Mouse (Mus musculus) NIH3T3 (cell line): ENCODE data around the gene Rack1.
"Not testable (repeated sequence)": the region's sequence is repeated elsewhere in the genome, so short reads cannot be mapped to it uniquely, and the experiment has no call there.

ENCODE experiments used
- DNase-seq: peaks from one replicate; pipeline ENCODE4 v3.0.0-alpha.2; 2012; ENCODE audit warnings: low read depth

The Rack1 gene

DNA sequence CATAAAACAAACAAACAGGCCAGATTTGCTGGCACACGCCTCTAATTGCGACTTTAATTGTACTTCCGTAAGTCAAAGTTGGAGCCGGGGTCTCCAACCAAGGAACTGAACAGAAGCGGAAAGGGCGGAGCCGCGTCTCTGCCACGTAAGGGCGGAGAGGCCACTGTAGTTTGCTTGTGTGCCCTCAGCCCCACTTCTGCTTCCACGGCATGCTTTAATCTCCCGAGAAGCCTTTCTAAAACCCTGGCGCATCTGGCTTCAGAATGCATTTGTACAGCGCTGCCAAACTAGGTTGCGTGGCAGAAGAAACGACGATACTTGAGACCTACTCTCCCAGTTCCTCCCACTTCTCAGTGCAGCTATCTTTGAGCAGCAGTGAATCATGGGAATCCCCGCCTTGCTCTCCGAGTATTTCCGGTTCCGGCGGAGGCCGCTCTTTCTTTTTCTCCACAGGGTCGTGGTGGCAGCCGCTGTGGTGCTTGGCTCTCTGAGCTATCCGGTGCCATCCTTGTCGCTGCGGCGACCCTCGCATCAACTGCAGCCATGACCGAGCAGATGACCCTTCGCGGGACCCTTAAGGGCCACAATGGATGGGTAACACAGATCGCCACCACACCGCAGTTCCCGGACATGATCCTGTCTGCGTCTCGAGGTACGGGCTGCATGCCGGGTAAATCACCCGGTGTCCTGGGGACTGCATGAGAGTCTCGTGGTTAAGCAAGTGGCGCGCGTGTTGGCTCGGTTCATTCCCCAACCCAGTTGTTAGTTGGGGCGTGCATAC, at the start of gene Rack1:
Gene Rack1, plus strand, starts transcription at position 412 of the 781 bp plus-strand sequence.
- peak; percentile 92 for DNase-seq

DNA sequence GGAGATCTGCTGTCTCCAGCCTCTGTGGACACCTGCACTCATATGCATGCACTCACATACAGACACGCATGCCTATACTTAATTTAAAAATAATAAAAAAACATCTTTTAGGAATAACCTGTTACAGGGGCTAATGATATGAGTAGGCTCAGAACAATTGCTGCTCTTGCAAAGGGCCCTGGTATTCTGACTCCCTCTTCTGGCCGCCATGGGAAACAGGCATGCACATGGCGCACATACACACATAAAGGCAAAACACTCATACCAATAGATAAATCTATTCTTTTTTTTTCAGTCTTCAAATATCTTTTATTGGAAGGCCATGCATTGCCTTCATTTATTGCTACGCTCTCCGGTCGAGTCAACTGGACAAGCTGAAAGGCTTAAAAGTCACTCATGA, 49.7 kb upstream of the Rack1 start:
- DNase-seq = no peak

DNA sequence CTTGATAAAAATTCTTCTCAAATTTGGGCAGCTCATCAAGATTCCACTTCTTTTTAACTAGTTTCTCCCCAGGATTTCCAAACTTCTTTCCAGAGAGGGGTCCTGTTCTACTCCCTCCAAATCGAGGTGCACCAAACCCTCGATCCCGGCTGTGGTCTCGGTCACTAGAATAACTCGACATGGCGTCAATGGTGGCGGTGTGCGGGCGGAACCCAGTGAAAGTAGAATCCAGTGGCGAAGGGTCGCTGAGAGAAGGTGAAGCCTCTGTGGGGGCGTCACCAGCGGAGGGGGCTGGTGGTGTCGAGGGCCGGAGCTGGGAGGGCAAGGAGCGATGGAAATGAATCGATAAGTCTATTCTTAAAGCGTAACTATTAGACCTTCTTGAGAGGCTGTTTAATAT, 46.6 kb upstream of the Rack1 start:
- not testable (repeated sequence) for DNase-seq

DNA sequence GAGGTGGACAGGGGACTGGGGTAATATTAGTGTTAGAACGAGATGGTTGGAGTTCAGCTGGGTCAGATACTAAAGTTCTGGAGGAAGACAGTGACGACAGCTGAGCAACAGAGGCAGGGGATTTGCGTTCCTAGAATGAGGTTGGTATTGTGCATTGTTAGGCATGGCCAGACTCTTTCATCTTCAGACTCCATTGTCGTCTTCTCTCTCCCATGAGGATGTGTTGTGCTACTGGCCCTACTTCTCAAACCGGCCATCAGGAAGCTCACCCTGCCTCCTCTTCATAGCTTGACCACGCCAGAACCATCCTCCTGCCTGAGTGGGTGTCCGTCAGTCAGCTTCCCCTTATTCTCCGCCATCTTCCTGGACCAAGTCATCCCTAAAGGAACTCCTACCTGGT, 41.1 kb upstream of the Rack1 start:
- no peak for DNase-seq

DNA sequence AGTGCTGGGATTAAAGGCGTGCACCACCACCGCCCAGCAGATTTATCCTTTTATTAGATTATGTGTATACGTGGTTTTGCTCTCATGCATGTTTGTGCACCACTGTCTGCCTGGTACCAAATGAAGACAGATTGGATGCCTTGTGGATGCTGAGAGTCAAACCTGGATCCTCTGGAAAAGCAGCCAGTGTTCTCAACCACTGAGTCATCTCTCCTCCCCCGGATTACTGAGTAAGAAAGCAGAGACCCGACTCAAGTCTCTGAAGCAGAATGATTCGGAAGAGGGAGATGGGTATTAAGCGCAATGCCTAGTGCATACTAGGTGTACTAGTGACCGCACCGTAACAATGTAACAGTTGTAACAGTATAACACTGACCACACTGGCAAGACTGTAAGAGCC, 36.0 kb upstream of the Rack1 start:
- no peak for DNase-seq

DNA sequence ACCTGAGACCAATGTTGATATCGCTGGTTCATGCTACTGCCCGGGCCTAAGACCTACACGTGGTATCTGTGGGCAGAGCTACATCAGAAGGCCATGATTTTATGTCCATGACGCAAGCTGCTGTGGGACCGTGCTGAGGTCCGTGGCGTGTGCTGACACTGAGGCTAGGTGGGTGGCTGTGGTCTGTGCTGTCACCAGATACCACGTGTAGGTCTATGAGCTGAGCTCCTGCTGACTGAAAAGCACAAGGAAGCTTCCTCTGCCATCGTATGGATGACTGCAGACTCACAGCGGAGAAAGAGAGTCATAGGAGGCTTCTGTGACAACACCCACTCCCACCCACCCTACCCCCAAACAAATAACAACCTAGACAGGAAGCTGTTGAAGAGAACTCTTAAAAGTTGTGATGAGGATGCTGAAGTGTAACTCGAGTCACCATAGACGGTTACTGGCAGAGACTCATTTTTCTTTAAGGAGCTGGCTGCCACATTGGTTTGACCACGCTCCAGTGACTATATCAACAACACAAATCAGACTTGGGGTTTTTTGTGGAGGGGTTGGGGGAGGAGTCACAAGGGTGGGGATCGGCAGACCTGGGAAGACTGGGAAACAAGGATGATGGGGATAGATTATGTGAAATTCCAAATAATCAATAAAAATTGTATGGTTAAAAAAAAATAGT, 32.8 kb upstream of the Rack1 start:
- DNase-seq = no peak

DNA sequence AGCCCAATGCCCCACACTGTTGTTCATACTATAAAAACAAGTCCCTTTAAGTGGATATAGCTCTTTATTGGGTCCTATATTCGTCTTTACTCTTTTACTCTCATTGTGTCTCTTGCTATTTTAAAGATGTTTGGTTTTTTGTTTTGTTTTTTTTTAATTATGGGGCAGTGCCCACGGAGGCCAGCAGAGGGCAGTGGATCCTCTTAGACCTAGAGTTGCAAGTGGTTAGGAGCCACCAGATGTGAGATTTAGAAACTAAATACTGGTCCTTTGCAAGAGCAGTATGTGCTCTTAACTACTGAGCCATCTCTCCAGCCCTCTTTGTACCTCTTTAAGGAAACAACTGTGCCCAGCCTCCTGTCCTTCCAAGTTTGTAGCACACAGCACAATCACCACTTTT, 28.4 kb upstream of the Rack1 start:
- peak; percentile 79 for DNase-seq

DNA sequence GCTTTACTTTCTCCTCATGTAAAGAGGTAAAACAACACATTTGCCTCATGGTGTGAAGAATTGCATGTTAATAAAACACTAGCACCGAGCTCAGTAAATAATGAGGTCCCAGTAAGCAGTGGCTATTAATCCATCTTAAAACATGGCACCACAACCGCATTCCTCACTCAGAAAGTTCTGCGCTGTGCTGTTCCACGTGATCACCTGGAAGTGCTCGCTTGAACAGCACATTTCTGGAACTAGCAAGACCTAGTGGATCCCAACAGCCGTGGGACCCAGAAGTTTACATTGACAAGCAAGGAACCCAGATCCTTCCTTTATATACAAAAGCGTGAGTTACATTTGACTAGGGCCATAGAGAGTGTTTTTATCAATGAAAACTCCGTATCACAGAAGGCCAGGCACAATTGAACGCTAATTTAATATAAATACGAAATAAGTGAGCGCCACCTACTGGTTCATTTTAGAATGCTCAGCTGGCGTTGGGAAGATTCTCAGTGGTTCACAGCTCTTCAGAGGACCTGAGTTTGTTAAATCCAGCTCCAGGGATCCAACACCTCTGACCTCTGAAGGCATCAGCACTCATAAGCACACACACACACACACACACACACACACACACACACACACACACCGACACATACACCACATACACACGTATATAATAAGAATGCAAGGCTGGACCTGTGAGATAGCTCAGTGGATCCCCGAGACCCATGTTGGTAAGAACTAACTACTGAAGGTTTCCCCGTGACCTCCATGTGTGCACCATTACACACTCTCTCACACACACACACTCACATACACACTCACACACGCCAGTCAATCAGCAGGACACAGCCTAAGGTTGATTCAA, 25.5 kb upstream of the Rack1 start:
- DNase-seq = peak; percentile 69

DNA sequence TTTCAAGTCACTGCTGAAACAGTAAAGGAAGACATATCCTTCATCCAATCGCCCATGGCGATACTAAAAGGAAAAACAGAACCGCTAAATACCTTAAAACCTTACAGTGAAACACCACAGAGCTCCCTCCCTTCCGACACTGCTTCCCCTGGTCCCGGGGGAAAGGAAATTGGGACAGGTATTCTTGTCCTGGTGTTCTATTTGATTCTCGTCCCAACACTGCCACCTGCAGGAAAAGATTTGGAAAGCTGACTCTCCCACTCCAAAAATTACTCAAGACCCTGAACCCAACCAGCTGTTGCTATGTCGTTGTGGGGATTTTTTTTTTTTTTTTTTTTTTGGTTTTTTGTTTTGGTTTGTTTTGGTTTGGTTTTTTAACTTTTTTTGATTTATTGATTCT, 24.6 kb upstream of the Rack1 start:
- peak; percentile 78 for DNase-seq

DNA sequence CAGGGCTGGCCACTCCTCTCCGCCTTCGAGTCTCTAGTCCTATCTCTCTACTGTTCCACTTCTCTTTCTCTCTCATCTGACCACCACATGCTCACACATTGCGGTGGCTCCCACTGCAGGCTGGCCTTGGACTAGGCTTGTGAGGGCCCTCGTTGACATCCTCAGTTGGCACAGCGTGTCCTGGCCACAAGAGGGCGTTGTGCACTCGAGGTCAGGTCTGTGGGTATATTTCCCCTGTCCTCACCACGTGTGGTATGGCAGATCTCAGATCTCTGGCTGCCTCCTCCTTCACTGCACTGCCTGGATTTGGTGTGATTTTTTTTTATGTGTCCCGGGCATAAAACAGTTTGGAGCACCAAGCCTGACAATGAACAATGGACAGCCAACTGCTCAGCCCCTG, 23.5 kb upstream of the Rack1 start:
- peak; percentile 11 for DNase-seq

DNA sequence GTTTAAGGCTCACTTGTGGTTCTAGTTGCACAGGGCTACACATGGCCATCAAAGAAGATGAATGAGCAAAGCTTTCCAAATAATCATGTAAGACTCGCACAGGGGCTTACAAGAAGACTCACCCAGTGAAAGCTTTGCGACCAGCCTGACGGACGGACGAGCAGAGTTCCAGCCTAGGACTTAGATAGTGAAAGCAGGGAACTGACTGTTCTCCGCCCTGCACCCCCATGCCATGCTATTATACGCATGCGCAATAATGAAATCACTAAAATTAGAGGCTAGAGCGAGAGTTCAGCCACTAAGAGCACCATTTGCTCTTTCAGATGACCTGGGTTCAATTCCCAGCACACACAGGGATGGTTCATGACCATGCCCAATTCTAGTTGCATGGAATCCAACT, 22.8 kb upstream of the Rack1 start:
- DNase-seq = no peak

DNA sequence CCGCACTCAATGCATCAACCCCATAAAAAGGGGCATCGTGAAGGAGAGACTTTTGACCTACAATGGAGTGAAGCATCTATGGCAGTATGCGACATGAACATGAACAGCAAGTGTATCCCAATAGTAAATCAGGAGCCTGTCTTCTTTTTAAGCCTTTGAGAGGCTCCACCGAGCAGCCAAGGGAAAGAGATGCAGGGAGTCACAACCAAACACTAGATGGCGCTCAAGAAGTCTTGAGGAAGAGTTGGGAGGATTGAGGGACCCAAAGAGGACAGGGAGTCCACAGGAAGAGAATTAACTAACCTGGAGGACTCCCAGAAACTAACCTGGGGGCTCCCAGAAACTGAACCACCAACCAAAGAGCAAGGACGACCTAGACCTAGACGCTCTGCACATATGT, 20.7 kb upstream of the Rack1 start:
- DNase-seq = peak; percentile 63

DNA sequence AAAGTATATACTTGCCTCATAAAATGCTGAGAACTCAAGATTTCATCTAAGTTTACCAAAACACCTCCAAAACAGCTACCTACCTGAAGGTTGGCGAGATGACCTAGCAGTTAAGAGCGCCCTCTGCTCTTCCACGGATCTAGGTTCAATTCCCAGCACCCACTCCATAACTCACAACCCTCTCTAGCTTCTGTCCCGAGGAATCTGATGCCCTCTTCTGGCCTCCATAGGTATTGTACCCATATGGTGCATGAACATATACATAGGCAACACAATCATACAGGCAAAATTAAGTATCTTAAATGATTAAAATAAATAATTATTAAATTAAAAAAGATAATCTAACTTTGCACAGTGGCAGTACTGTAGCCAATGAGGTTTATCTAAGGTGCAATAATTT, 17.9 kb upstream of the Rack1 start:
- DNase-seq = no peak

DNA sequence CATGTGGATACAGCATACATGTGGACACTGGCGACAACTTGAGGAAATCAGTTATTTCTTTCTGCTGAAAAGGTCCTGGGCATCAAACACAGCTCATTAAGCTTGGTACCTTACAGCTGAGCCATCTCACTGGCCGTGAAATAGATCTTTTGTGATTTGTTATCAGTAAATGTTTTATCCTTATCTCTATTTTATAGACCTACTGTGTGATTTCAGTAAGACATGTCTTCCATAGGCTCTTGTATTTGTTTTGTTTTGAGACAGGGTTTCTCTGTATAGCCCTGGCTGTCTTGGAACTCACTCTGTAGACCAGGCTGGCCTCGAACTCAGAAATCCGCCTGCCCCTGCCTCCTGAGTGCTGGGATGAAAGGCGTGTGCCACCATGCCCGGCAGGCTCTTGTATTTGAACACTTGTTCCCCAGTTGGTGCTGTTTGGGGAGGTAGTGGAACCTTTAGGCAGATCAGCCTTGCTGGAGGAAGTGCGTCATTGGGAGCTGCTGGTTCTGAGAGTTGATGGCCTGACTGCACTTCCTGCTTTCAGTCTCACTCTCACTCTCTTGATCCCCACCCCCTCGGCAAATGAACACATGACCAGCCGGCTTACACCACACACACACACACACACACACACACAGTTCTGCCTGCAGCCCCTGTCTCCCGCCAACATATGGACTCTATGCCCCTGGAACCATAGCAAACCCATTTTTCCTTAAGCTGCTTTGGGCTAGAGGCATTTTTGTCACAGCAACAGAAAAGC, 12.5 kb upstream of the Rack1 start:
- DNase-seq = peak; percentile 39

DNA sequence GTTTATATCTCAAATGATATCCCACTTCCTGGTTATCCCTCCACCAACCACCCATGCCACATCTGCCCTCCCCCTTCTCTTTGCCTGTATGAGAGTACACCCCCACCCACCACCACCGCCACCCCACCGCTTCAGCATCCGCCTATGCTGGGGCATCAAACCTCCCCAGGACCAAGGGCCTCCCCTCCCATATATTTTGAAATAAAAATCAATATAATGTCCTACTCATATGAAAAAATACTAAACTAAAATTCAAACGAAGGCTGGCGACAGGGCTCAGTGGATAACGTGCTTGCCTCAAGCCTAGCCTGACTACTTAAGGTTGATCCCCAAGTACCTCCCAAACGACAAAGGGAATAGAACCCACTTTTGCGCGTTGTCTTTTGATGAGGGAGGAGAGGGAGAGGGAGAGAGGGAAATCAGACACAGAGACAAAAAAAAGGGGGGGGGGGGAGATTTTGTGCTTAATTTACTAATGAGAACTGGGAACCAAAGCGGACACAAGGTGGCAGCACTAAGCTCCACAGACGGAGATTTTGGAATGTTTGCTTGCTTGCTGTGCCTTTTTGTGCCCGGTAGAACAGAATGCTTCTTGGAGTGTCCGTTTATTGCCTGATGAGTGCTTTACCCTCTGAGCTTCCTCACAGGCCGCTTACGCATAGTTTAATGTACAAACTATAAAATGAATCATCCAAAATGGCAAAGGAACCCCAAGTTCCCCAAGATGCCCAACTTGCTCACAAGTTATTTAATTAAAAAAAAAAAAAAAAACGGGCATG, 11.6 kb upstream of the Rack1 start:
- DNase-seq = peak; percentile 93

DNA sequence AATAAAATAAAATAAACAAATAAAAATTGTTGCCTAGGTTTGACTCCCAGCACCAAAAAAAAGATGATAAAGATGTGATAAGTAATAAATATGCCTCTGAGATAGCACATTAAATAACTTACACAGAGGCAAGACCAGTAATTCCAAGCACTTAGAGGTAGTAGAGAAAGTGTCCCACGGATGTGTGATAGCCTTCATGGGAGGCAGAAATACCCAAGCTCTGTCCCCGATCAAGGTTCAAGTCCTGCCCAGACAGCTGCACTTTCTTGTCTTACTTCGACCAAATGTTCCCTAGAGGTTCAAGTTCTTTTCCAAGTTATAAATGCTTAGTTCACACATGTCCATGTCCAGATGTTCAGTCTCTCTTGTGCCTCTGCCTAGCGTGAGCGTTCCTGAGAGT, 10.9 kb upstream of the Rack1 start:
- DNase-seq = no peak

DNA sequence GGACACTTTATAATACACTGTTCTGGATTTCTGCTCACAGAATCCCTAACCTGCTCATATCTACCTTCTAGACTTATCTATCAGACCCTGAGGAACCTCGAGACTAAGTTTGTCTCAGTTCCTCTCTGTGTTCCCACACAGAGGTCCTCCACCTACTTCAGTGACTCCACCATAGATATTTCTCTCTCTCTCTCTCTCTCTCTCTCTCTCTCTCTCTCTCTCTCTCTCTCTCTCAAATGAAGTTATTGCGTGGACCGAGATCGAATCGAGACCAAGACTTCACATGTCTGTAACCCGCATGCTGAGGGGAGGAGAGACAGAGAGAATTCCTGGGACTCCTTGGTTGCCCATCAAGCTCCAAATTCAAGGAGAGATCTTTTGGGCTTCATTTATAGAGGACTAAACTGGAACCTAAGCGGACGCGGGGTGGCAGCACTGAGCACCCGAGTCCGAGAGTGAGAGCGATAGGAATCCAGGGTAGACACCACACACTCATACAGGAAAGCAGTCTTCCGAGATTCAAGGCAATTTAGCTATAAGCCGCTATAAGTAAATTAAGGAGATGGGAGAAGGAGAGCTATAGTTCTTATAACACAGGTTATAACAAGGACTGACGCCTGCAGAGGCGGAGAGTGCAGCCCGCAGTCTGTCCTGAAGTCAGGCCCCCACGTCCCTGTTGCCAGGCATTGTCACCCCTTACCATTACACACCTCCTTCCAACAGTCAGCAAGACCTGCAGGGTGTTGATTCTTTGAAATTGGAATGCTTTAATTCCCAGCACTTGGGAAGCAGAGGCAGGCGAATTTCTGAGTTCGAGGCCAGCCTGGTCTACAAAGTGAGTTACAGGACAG, 9.9 kb upstream of the Rack1 start:
- peak; percentile 95 for DNase-seq

DNA sequence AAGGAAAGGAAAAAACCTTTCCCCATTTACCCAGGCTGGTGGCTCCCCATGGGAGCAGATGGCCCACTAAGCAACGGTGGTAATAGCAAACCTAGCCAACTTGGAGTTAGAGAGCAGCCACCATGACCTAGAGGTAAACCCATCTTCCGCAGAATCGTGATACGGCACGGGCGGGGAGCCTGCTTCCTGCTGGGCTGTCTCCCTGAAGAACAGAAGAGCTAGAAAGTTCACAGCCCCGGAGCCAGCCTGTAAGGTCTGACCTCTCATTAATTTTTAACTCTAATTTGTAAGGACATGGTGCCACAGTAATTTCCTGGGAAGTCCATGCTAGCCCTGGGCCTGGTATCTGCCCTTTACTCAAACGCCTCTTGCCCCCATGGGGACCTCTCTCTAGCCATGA, 9.2 kb upstream of the Rack1 start:
- no peak for DNase-seq

DNA sequence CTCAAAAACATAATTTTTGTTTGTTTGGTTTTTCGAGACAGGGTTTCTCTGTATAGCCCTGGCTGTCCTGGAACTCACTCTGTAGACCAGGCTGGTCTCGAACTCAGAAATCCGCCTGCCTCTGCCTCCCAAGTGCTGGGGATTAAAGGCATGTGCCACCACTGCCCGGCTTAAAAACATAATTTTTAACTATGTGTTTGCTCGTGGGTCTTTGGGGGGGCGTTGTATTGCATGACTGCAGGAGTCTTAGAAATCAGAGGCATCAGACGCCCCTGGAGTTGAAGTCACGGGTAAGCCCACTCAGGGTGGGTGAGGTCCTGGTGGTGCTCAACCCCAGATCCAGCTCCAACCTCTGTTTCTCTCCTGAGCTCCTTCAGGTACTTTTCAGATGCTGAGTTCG, 8.2 kb upstream of the Rack1 start:
- not testable (repeated sequence) for DNase-seq

DNA sequence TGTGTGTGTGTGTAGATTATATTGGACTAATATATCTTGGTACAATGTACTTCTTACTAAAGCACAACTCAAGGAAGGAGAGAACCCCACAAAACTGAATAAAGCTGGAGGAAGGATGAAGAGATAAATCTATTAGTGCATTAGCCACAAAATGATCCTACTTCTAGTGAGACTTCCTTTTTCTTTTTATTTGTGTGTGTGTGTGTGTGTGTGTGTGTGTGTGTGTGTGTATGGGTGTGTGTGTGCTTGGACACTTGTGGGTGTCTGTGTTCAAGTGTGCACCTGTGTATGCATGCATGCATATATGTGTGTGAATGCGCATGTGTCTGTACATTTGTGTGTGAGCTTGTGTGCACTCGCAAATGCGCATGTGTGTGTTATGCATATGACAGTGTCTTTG, 6.9 kb upstream of the Rack1 start:
- no peak for DNase-seq
